Mouse (Mus musculus): ENCODE results near the gene Gzmk.
"Not testable (repeated sequence)": the region's sequence is repeated elsewhere in the genome, so short reads cannot be mapped to it uniquely, and the experiment has no call there.

Gene Gzmk

GRCm38 (mm10) chr13:113225811-113226210 lies at the start of gene Gzmk:
Gene Gzmk, minus strand, starts transcription at chr13:113225908.
- DNase-seq (ENCODE audit: extremely low read depth, low read depth, low spot score), result no peak

- no peak for DNase-seq (ENCODE audit: extremely low read depth, low read depth, low spot score)
Measured at GRCm38 (mm10) chr13:113271189-113271588, 45.5 kb upstream of the Gzmk start.

- DNase-seq (ENCODE audit: extremely low read depth, low read depth, low spot score), result no peak
Measured at GRCm38 (mm10) chr13:113269777-113270776, 44.4 kb upstream of the Gzmk start.

GRCm38 (mm10) chr13:113267204-113267603 lies 41.5 kb upstream of the Gzmk start:
- no peak for DNase-seq (ENCODE audit: extremely low read depth, low read depth, low spot score)

GRCm38 (mm10) chr13:113266495-113266951 lies 40.8 kb upstream of the Gzmk start:
- no peak for DNase-seq (ENCODE audit: extremely low read depth, low read depth, low spot score)

GRCm38 (mm10) chr13:113265257-113265656 lies 39.5 kb upstream of the Gzmk start:
- DNase-seq (ENCODE audit: extremely low read depth, low read depth, low spot score), result no peak

- DNase-seq (ENCODE audit: extremely low read depth, low read depth, low spot score), result no peak
Measured at GRCm38 (mm10) chr13:113262822-113263221, 37.1 kb upstream of the Gzmk start.

GRCm38 (mm10) chr13:113259237-113259636 lies 33.5 kb upstream of the Gzmk start:
- DNase-seq (ENCODE audit: extremely low read depth, low read depth, low spot score), result no peak

GRCm38 (mm10) chr13:113257190-113257589 lies 31.5 kb upstream of the Gzmk start:
- DNase-seq (ENCODE audit: extremely low read depth, low read depth, low spot score), result no peak

GRCm38 (mm10) chr13:113256766-113257165 lies 31.1 kb upstream of the Gzmk start:
- no peak for DNase-seq (ENCODE audit: extremely low read depth, low read depth, low spot score)

- not testable (repeated sequence) for DNase-seq (ENCODE audit: extremely low read depth, low read depth, low spot score)
Measured at GRCm38 (mm10) chr13:113252580-113252979, 26.9 kb upstream of the Gzmk start.

GRCm38 (mm10) chr13:113245025-113245424 lies 19.3 kb upstream of the Gzmk start:
- no peak for DNase-seq (ENCODE audit: extremely low read depth, low read depth, low spot score)

- DNase-seq (ENCODE audit: extremely low read depth, low read depth, low spot score), result no peak
Measured at GRCm38 (mm10) chr13:113242129-113242528, 16.4 kb upstream of the Gzmk start.

GRCm38 (mm10) chr13:113227666-113228463 lies 2.2 kb upstream of the Gzmk start:
- no peak for DNase-seq (ENCODE audit: extremely low read depth, low read depth, low spot score)

- peak; percentile 33 for DNase-seq (ENCODE audit: extremely low read depth, low read depth, low spot score)
Measured at GRCm38 (mm10) chr13:113227076-113227475, 1.4 kb upstream of the Gzmk start.

GRCm38 (mm10) chr13:113224105-113224504 lies 1.6 kb downstream of the Gzmk start:
- no peak for DNase-seq (ENCODE audit: extremely low read depth, low read depth, low spot score)

- no peak for DNase-seq (ENCODE audit: extremely low read depth, low read depth, low spot score)
Measured at GRCm38 (mm10) chr13:113221851-113222250, 3.9 kb downstream of the Gzmk start.

- no peak for DNase-seq (ENCODE audit: extremely low read depth, low read depth, low spot score)
Measured at GRCm38 (mm10) chr13:113213865-113214264, 11.8 kb downstream of the Gzmk start.

- no peak for DNase-seq (ENCODE audit: extremely low read depth, low read depth, low spot score)
Measured at GRCm38 (mm10) chr13:113212401-113212800, 13.3 kb downstream of the Gzmk start.

- DNase-seq (ENCODE audit: extremely low read depth, low read depth, low spot score), result no peak
Measured at GRCm38 (mm10) chr13:113211345-113211744, 14.4 kb downstream of the Gzmk start.

- DNase-seq (ENCODE audit: extremely low read depth, low read depth, low spot score), result no peak
Measured at GRCm38 (mm10) chr13:113209624-113210023, 16.1 kb downstream of the Gzmk start, which contains the start of gene Esm1. Gene Esm1, plus strand, starts transcription at chr13:113209659.
